Mouse (Mus musculus) CH12.LX (cell line): ENCODE results near the gene Sclt1. TPM values are rescaled to one million over a fixed set of nuclear protein-coding genes. Genes with fewer than 3 reads are reported as not detected.

ENCODE experiments used
- DNase-seq: peaks from one replicate; pipeline ENCODE4 v3.0.0-alpha.2; 2013; ENCODE audit errors: extremely low read depth
- H3K27ac ChIP-seq: 2 replicates; pipeline ENCODE4 v1.5.1; 2012; ENCODE audit warnings: low read depth, mild to moderate bottlenecking, control low read depth, moderate library complexity; ENCODE audit not compliant: insufficient read depth
- H3K27me3 ChIP-seq: replicated peaks from 2 replicates; pipeline ENCODE3; 2012; ENCODE audit warnings: inconsistent platforms
- H3K36me3 ChIP-seq, 2 experiments: replicated peaks in 1 of 2; 2 replicates each; pipeline versions ENCODE3 to v1.6.1; 2012; ENCODE audit warnings: inconsistent platforms in 1 of 2, low read length in 1 of 2, mild to moderate bottlenecking in 1 of 2, mixed read lengths in 1 of 2, moderate library complexity in 1 of 2; ENCODE audit not compliant: control insufficient read depth in 1 of 2, insufficient read depth in 1 of 2
- H3K4me1 ChIP-seq, 2 experiments: 2 replicates each; pipeline ENCODE4 v1.6.1; 2012; ENCODE audit warnings: inconsistent platforms in 1 of 2, moderate library complexity in 1 of 2; ENCODE audit not compliant: insufficient read depth in 2 of 2, control insufficient read depth in 1 of 2
- H3K4me2 ChIP-seq: 2 replicates; pipeline ENCODE4 v1.6.1; 2012; ENCODE audit warnings: low read depth, mild to moderate bottlenecking, control low read depth; ENCODE audit not compliant: poor library complexity, insufficient read depth, severe bottlenecking
- H3K4me3 ChIP-seq, 3 experiments: fragments of 150-350 bp in 1 of 3; sonication (generic) in 1 of 3; replicated peaks in 1 of 3; 2 replicates each; pipeline versions ENCODE3 to v1.5.1; 2011 to 2012; ENCODE audit warnings: low read depth in 2 of 3, low read length in 2 of 3, mild to moderate bottlenecking in 2 of 3, moderate library complexity in 2 of 3, control low read depth in 1 of 3, improper control_type of control experiment in 1 of 3, inconsistent platforms in 1 of 3, mixed read lengths in 1 of 3; ENCODE audit not compliant: poor library complexity in 1 of 3
- H3K79me2 ChIP-seq: replicated peaks from 2 replicates; pipeline ENCODE4 v1.6.1; 2012; ENCODE audit warnings: mild to moderate bottlenecking, moderate library complexity; ENCODE audit not compliant: control insufficient read depth, poor library complexity, insufficient read depth, severe bottlenecking; ENCODE audit errors: extremely low read depth
- H3K9ac ChIP-seq: 2 replicates; pipeline ENCODE4 v1.6.1; 2012; ENCODE audit warnings: low read depth, mild to moderate bottlenecking, control low read depth, moderate library complexity; ENCODE audit not compliant: insufficient read depth
- H3K9me3 ChIP-seq: replicated peaks from 2 replicates; pipeline ENCODE3; 2012; ENCODE audit warnings: low read length, inconsistent platforms, mixed read lengths
- CHD2 ChIP-seq: IDR thresholded peaks from 2 replicates; pipeline ENCODE4 v1.6.1; 2011; ENCODE audit warnings: low read length, improper control_type of control experiment
- CTCF ChIP-seq, 2 experiments: IDR thresholded peaks in 1 of 2; conservative IDR thresholded peaks in 1 of 2; 2 replicates each; pipeline ENCODE4 v1.5.1; 2011 to 2012; ENCODE audit warnings: low read depth in 2 of 2, low read length in 2 of 2, improper control_type of control experiment in 1 of 2, inconsistent platforms in 1 of 2, mild to moderate bottlenecking in 1 of 2, moderate library complexity in 1 of 2
- EP300 ChIP-seq: IDR thresholded peaks from 2 replicates; pipeline ENCODE4 v1.6.1; 2011; ENCODE audit warnings: low read length, improper control_type of control experiment
- HCFC1 ChIP-seq: IDR thresholded peaks from 2 replicates; pipeline ENCODE4 v1.6.1; 2012; ENCODE audit warnings: low read depth, mild to moderate bottlenecking, inconsistent platforms, low read length, improper control_type of control experiment
- MAFK ChIP-seq: IDR thresholded peaks from 2 replicates; pipeline ENCODE4 v1.6.1; 2011; ENCODE audit warnings: low read length, improper control_type of control experiment; ENCODE audit not compliant: insufficient replicate concordance
- MAX ChIP-seq: IDR thresholded peaks from 2 replicates; pipeline ENCODE4 v1.6.1; 2011; ENCODE audit warnings: low read length, improper control_type of control experiment
- MAZ ChIP-seq: IDR thresholded peaks from 2 replicates; pipeline ENCODE4 v1.6.1; 2012; ENCODE audit warnings: low read depth, mild to moderate bottlenecking, inconsistent platforms, low read length, improper control_type of control experiment, moderate library complexity
- MYC ChIP-seq: IDR thresholded peaks from 2 replicates; pipeline ENCODE4 v1.6.1; 2011; ENCODE audit warnings: low read depth, mild to moderate bottlenecking, improper control_type of control experiment, low read length
- RCOR1 ChIP-seq: conservative IDR thresholded peaks from 2 replicates; pipeline ENCODE4 v1.6.1; 2012; ENCODE audit warnings: low read depth, mild to moderate bottlenecking, inconsistent platforms, low read length, improper control_type of control experiment
- TBP ChIP-seq: conservative IDR thresholded peaks from 2 replicates; pipeline ENCODE4 v1.6.1; 2011; ENCODE audit warnings: low read depth, low read length, improper control_type of control experiment
- TCF12 ChIP-seq: IDR thresholded peaks from 2 replicates; pipeline ENCODE4 v1.6.1; 2014; ENCODE audit warnings: low read depth, mild to moderate bottlenecking, inconsistent platforms, low read length, improper control_type of control experiment
- ZC3H11A ChIP-seq: IDR thresholded peaks from 2 replicates; pipeline ENCODE4 v1.6.1; 2012; ENCODE audit warnings: low read depth, mild to moderate bottlenecking, inconsistent platforms, low read length, improper control_type of control experiment
- dilution Hi-C: fragments of 300-500 bp; cut with MboI; formaldehyde crosslinking; loops from 2 replicates; pipeline ENCODE4 v1.14.3; 2020; ENCODE audit warnings: low sequenced_read_pairs; ENCODE audit not compliant: extremely low pct_unique_long_range_greater_than_20kb, extremely low pct_ligation_motif_present
- in situ Hi-C: fragments of 300-500 bp; cut with MboI; formaldehyde crosslinking; loops from 3 replicates; pipeline ENCODE4 v1.14.3; 2019; ENCODE audit warnings: low sequenced_read_pairs, low pct_ligation_motif_present, low pct_unique_long_range_greater_than_20kb, mixed read lengths
- polyA plus RNA-seq: library from polyadenylated mRNA; unstranded; fragments of >175 nt; gene quantifications from 2 replicates; pipeline ENCODE4 v1.2.1, GENCODE M21; 2012; ENCODE audit warnings: low read depth; ENCODE audit not compliant: insufficient read length
- total RNA-seq, 2 experiments: library from RNA; depleted of rRNA; stranded (reverse); fragments of 300-350 nt in 1 of 2; fragments of >200 nt in 1 of 2; gene quantifications; 2 replicates each; pipeline ENCODE4 v1.2.3; 2012 to 2014

Sclt1 gene
- total and polyA plus RNA-seq, 3 experiments = 5.3 to 7.4 (median 6.5) TPM

- Histone ChIP-seq H3K9ac (no peak overlapping the region), H3K4me1 (peaks cover 0 to 6% of the 10 kb centered on the region in 2 experiments; a peak in 2 of 4 replicates), H3K9me3 (no peaks in the 10 kb centered on the region), H3K27me3 (no peaks in the 10 kb centered on the region), H3K4me3 (no peak overlapping the region), H3K27ac (no peak overlapping the region), H3K4me2 (no peak overlapping the region), H3K79me2 (peaks cover 3% of the 10 kb centered on the region; the same call in 1 of the 2 replicates), H3K36me3 (peaks cover 67 to 98% of the 10 kb centered on the region in 2 experiments)
- dilution Hi-C loops (no loop called here), in situ Hi-C loops (no loop called here)
- TF ChIP-seq CTCF (conservative IDR thresholded peaks at IDR 0.05 in 1 of 2, IDR thresholded peaks at IDR 0.05 in 1 of 2; ENCODE audit: low read depth in 2 of 2, low read length in 2 of 2) (no peak), MAZ (no peak)
- DNase-seq = no peak
Measured at GRCm38 (mm10) chr3:41591651-41592170, 150.6 kb downstream of the Sclt1 start.

GRCm38 (mm10) chr3:41590695-41591559 is 151.4 kb downstream of the Sclt1 start:
- Histone ChIP-seq H3K4me2 (no peak overlapping the region), H3K36me3 (peaks cover 61 to 95% of the 10 kb centered on the region in 2 experiments), H3K79me2 (peaks cover 5% of the 10 kb centered on the region; the same call in 1 of the 2 replicates), H3K27ac (no peak overlapping the region), H3K9ac (no peak overlapping the region), H3K4me1 (peaks cover 0 to 11% of the 10 kb centered on the region in 2 experiments; a peak in 2 of 4 replicates), H3K9me3 (no peaks in the 10 kb centered on the region), H3K4me3 (no peak overlapping the region), H3K27me3 (no peaks in the 10 kb centered on the region)
- dilution Hi-C loops = no loop called here
- in situ Hi-C loops = no loop called here
- TF ChIP-seq EP300 (no peak), MAX (no peak), RCOR1 (no peak), TBP (no peak), HCFC1 (no peak), CHD2 (no peak), CTCF (conservative IDR thresholded peaks at IDR 0.05 in 1 of 2, IDR thresholded peaks at IDR 0.05 in 1 of 2; ENCODE audit: low read depth in 2 of 2, low read length in 2 of 2) (no peak), MYC (no peak), ZC3H11A (no peak), MAFK (no peak), TCF12 (no peak)
- DNase-seq = no peak
